Mouse (Mus musculus): ENCODE results near the gene Tmem82.

The Tmem82 gene

GRCm38 (mm10) chr4:141641961-141642811 is 23.8 kb upstream of the Tmem82 start:
- no peak for DNase-seq (ENCODE audit: extremely low spot score, low read depth, low spot score)

- DNase-seq (ENCODE audit: extremely low spot score, low read depth, low spot score): no peak
Observed at GRCm38 (mm10) chr4:141641353-141641771, 22.9 kb upstream of the Tmem82 start.

GRCm38 (mm10) chr4:141639474-141639873 is 21.0 kb upstream of the Tmem82 start:
- no peak for DNase-seq (ENCODE audit: extremely low spot score, low read depth, low spot score)

- DNase-seq (ENCODE audit: extremely low spot score, low read depth, low spot score): no peak
Observed at GRCm38 (mm10) chr4:141636693-141637092, 18.3 kb upstream of the Tmem82 start.

- DNase-seq (ENCODE audit: extremely low spot score, low read depth, low spot score): no peak
Observed at GRCm38 (mm10) chr4:141635991-141636390, 17.6 kb upstream of the Tmem82 start.

GRCm38 (mm10) chr4:141632111-141632873 is 13.9 kb upstream of the Tmem82 start:
- no peak for DNase-seq (ENCODE audit: extremely low spot score, low read depth, low spot score)

GRCm38 (mm10) chr4:141631250-141631649 is 12.8 kb upstream of the Tmem82 start:
- no peak for DNase-seq (ENCODE audit: extremely low spot score, low read depth, low spot score)

- no peak for DNase-seq (ENCODE audit: extremely low spot score, low read depth, low spot score)
Observed at GRCm38 (mm10) chr4:141630021-141630420, 11.6 kb upstream of the Tmem82 start.

GRCm38 (mm10) chr4:141628661-141629060 is 10.2 kb upstream of the Tmem82 start:
- DNase-seq (ENCODE audit: extremely low spot score, low read depth, low spot score): no peak

- DNase-seq (ENCODE audit: extremely low spot score, low read depth, low spot score): no peak
Observed at GRCm38 (mm10) chr4:141627502-141627901, 9.1 kb upstream of the Tmem82 start.

GRCm38 (mm10) chr4:141625774-141626550 is 7.5 kb upstream of the Tmem82 start:
- DNase-seq (ENCODE audit: extremely low spot score, low read depth, low spot score): no peak

GRCm38 (mm10) chr4:141624983-141625773 is 6.7 kb upstream of the Tmem82 start:
- DNase-seq (ENCODE audit: extremely low spot score, low read depth, low spot score): no peak

GRCm38 (mm10) chr4:141624134-141624533 is 5.7 kb upstream of the Tmem82 start:
- DNase-seq (ENCODE audit: extremely low spot score, low read depth, low spot score): no peak

- DNase-seq (ENCODE audit: extremely low spot score, low read depth, low spot score): no peak
Observed at GRCm38 (mm10) chr4:141623666-141624065, 5.2 kb upstream of the Tmem82 start, which contains the start of gene Slc25a34. Gene Slc25a34 (minus strand): TSS chr4:141623821.

- no peak for DNase-seq (ENCODE audit: extremely low spot score, low read depth, low spot score)
Observed at GRCm38 (mm10) chr4:141623037-141623436, 4.6 kb upstream of the Tmem82 start.

GRCm38 (mm10) chr4:141622580-141622979 is 4.1 kb upstream of the Tmem82 start:
- no peak for DNase-seq (ENCODE audit: extremely low spot score, low read depth, low spot score)

GRCm38 (mm10) chr4:141622091-141622490 is 3.7 kb upstream of the Tmem82 start:
- no peak for DNase-seq (ENCODE audit: extremely low spot score, low read depth, low spot score)

GRCm38 (mm10) chr4:141621297-141621696 is 2.9 kb upstream of the Tmem82 start:
- DNase-seq (ENCODE audit: extremely low spot score, low read depth, low spot score): no peak

GRCm38 (mm10) chr4:141619299-141619883 is 958 bp upstream of the Tmem82 start:
- no peak for DNase-seq (ENCODE audit: extremely low spot score, low read depth, low spot score)

Measured in hindlimb bud, embryonic 11.5 days (tissue).